Mouse (Mus musculus) liver, postnatal 0 days (tissue): ENCODE data around the gene Mthfs.
"Not testable (repeated sequence)": the region's sequence is repeated elsewhere in the genome, so short reads cannot be mapped to it uniquely, and the experiment has no call there.

Experiments used
- CTCF ChIP-seq: sonication (generic); IDR thresholded peaks from 2 replicates; pipeline ENCODE4 v1.5.1; 2016; ENCODE audit warnings: antibody characterized with exemption, low read depth
- EP300 ChIP-seq: IDR thresholded peaks from 2 replicates; pipeline ENCODE4 v1.6.1; 2016; ENCODE audit warnings: antibody characterized with exemption, low read depth, mild to moderate bottlenecking

DNA sequence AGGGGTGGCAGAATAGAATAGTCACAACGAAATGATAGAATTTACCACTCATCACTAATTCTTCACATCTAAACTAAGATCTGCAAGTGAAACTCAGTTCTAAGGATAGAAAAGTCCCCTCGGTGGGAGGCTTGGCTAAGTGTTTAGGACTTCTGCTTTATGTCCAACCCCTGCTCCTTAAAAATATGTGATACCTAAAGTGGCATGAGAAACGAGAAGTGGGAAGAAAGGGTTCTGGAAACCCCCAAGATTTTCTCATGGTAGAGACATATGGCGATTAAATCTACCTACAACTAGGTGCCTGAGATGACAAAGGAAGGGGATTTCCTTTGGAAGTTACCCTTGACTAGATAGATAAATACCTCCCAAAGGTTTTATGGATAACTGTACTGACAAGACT, 31.0 kb upstream of the Mthfs start:
- TF ChIP-seq CTCF, EP300: not testable (repeated sequence)
